Mouse (Mus musculus) adrenal gland, adult (tissue): ENCODE data around the gene Tmbim1.

ENCODE experiments used
- DNase-seq, 2 experiments: peaks; one replicate each; pipeline ENCODE4 v3.0.0; 2022 to 2023; ENCODE audit warnings: low spot score in 1 of 2; ENCODE audit not compliant: inconsistent age in 2 of 2

Tmbim1 gene

DNA sequence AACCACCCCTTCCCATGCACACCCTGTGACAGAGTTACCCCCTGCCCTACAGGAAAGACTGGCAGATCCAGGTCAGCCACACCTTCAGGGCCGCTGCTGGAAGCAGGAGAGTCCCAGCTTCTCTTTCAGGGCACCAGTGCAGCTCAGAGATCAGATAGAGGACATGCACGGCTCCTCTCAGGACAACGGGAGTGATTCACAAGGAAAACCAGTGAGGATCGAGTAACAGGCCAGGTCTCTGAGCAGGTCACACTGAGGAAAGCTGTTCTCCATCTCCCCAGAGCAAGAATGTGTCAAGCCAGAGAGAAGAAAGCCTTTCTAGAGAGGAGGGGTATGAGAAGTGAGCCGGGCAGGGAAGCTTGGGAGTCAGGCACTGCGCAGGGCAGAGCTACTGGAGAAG, 8.9 kb downstream of the Tmbim1 start:
- DNase-seq, result peak in 1 of 2 experiments; percentile 78

DNA sequence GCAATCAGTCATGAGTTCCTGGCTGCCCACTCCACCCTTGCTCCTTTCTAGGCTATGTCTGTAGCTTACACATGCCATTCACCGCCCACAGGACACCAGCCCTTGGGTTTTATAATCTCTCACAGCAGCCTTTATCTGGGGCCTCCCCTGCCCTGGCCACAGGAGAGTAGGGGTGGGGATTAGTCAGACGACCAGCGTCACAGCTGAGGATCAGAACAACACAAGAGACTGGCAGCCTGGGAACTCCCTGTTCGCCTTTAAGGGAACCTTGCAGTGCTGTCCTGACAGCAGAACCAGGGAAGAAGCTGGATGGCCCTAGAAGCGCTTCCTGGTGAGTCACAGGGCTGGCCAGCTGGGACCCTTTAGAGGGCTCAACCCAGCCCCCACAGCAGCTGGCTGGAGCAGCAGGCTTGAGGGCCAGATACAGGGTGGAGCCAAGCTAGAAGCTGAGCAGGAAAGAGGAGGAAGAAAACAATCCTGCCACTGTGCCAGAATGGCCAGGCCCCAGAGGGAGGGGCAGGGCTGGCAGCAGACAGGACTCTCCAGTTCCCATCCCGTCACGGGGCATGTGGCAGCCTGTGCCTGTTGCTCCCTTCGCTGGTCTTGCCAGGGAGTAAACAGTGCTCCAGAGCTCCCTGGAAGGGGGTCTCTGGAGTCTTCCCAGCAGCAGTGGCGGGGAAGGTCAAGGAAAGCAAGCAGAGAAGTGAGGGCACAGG, 9.8 kb downstream of the Tmbim1 start:
- peak; percentile 94 to 96 for DNase-seq

DNA sequence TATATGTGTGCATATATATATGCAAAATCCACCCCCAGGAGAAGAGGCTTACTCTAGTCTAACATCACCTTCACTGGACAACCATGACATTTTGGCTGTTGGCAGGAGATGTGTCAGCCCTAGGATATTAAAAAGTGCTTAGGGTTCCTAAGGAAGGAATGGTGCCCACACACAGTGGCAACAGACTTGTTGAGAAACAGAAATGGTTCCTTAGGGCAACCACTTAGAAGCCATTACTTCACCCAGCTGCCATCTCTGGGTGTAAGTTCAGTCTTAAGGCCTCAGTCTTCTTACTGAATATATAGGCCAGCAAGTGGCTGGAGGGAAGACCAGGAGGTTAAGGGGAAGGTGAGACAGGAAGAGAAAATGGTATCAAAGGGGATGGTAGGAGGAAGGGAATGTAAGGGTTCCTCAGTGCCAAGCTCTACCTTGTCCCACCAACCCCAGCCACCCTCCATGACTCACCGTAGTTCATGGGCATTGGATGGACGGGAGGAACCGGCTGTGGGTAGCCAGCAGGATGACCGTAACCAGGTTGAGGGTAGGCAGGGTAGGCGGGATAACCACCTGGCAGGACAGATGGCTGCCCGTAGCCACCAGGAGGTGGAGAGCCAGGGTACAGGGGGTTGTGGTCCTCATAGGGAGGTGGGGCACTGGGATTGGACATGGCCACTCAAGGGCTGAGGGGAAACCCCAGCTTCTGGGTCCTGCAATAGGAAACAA, 10.5 kb downstream of the Tmbim1 start:
- peak in 1 of 2 experiments; percentile 76 for DNase-seq

DNA sequence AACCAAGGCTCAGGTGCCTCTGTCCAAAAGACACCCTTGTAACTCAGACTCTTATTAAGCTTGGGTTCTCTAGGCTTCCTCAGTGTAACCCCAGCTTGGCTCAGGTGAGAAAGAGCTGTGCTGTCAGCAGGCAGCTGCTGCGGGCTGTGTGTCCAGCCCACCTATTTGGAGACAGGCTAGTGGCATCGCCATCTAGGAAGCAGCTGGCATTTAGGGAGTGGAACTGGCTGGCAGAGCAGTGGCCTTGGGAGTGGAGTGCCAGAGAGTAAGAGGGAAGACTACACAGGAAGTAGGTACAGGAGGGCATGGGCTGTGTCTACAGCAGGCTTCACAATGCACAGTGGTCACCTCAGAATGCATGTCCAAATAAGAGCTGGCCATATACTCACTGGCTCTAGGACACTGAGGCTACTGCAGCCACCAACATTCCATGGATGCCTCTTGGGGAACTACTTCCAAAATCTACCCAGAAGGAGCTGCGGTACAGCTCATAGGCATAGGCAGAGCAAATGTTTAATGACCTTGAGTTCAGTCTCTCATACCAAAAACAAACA, 11.3 kb downstream of the Tmbim1 start:
- DNase-seq, result peak; percentile 61 to 77

DNA sequence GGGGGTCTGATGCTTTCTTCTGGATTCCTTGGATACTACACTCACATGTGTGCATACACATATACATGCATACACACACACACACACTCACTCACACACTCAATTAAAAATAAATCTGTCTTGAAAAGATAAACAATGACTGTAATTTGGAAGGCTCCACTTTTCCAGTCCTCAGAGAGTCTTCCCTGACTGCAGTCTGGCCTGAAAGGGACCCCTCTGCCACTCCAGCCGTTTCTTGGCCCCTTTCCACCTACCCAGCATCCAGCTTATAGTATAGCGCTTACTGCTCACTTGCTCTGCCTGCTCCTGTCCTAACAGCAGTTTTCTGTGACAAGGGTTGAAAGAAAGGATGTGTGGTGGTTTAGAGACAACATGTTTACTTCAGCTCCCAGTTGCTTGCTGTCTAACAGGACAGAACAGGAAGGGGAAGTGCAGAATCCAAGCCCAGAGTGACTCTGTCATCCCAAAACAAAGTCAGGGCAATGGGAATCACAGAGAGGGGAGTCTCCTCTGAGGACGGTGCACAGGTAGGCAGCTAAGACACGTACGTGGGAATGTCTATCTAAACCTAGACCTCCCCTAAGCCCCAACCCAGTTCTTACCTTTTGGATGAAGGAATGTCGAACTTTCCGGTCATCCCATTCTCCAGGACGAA, 12.0 kb downstream of the Tmbim1 start:
- DNase-seq, result peak in 1 of 2 experiments; percentile 50

DNA sequence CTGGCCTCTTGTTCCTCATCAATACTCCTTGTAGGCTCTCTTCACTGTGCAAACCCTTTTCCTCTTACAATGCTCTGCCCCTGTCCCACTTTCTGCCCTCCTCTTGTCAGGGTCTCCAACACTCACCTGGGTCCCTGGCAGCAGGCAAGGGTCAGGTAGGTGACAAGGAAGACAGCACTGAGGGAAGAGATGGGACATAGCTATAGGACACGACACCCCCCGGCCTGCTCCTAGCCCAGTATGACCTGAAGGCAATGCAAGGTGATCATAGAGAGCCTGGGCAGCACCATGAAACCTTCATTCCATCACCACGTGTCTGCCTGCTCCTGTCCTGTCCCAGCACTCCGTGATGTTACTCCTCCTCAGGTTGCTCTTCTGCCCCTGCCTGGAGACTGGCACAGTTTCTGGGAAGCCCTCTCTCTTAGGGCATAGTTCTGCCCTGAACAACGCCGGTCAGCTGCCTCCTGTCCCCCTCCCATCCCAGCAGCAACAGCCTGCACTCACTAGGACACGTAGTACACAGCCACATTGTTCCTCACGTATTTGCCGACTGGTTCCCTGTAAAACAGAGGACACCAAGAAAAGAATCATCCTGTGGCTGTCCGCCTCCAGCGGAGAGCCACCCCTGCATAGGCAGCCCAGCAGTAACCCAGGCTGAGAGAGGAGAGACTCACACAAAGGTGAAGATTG, 12.9 kb downstream of the Tmbim1 start:
- peak in 1 of 2 experiments; percentile 28 for DNase-seq

DNA sequence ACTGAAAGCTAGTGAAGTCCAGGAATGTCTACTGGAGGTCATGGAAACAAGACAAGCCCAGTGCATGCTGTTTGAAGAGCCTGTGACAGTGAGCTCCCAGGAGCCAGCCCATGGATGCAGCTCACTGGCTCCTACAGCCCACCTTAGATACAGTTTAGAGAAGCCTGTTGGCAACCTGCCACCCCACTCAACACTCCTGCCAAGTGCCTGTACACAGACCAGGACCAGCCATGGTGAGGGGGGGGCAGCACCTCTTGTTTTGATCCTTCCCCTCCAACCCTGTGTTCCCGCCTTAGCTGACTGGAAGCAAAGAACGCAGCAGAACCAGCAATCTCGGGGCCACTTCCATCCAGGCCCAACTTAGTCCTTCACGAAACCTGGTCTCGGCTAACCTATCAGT, 15.3 kb downstream of the Tmbim1 start:
- DNase-seq, result peak in 1 of 2 experiments; percentile 48

DNA sequence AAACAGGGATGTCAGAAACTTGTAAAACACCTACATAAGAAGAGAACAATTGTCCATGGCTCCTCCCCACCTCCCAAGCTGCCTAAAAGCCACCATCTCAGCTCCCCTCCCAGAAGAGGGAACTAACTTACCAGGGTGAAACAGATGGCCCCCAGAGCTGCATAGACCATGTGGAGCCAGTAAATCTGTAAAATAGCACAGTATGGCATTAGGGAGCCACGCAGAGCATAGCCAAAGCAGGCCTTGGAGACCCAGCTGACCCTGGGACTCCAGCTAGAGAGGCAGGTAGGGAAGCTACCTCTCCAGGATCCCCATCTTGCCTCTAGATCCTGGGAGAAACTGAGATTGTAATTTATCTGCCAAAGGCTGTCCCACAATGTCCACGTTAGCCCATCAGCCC, 15.7 kb downstream of the Tmbim1 start:
- DNase-seq, result no peak

DNA sequence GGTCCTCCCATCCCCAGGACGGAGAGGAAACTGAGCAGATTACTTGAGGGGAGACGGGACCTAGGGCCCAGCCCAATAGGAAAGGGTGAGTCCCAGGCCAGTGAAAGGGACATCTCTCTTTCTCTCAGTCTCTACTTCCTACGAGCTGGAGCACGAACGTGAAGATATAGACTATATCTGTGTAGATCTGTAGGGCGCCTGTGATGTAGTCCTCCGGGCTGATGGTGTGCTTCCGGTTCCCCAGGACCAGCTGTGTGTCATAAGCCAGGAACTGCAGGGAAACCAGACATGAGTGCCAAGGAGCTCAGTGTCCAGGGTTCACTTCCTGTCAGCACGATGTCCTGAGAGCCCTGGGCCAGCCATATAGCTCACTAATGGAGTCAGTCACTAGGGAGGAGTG, 16.2 kb downstream of the Tmbim1 start:
- no peak for DNase-seq

DNA sequence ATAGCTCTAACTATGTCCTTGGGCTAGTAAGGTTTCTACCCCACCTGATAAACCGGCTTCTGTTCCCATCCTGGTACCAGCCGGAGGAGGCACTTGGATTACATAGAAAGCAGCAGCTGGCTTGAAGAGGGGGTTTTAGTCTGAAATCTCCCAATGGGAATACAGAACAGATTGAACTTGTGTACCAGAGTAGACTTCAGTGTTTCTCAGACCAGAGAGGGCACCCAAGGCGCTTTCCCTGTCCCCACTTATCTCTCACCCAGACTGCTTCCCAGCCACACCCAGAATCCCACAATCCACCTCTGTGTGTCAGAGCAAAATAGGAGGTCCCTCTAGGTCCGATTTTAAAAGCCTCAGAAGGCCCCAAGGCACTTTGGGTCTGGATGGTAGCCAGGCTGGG, 17.1 kb downstream of the Tmbim1 start:
- DNase-seq, result no peak

DNA sequence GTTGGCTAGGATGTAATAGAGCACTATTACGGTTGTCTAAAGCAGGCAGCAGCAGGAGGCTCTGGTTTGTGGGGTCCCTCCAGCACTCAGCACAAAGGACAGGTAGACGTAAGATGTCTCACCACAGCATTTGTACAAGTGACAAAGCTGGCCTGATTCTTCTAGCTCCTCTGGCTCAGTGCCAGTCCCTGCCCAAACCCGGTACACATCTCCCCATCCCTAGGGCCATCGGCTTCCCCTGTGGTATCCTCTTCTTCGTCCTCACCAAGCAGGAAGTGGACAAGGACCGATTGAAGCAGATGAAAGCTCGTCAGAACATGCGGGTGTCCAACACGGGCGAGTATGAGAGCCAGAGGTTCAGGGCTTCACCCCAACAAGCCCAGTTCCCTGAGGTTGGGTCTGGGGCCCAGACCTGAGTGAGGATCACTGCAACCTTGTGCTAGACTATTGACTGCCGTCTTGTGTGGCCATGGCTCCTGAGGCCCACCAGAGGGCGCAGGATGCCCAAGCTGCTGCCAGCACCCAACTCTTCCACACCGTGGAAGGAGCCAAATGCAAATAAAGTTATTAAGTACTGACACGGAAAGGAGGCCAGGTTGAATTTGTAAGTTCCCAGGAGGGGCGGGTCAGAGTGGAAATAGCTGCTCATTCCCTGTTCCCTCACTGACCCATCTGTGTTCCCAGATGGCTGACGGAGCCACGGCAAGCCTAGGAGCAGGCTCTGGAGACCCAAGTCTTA, 18.4 kb downstream of the Tmbim1 start:
- peak; percentile 50 to 79 for DNase-seq

DNA sequence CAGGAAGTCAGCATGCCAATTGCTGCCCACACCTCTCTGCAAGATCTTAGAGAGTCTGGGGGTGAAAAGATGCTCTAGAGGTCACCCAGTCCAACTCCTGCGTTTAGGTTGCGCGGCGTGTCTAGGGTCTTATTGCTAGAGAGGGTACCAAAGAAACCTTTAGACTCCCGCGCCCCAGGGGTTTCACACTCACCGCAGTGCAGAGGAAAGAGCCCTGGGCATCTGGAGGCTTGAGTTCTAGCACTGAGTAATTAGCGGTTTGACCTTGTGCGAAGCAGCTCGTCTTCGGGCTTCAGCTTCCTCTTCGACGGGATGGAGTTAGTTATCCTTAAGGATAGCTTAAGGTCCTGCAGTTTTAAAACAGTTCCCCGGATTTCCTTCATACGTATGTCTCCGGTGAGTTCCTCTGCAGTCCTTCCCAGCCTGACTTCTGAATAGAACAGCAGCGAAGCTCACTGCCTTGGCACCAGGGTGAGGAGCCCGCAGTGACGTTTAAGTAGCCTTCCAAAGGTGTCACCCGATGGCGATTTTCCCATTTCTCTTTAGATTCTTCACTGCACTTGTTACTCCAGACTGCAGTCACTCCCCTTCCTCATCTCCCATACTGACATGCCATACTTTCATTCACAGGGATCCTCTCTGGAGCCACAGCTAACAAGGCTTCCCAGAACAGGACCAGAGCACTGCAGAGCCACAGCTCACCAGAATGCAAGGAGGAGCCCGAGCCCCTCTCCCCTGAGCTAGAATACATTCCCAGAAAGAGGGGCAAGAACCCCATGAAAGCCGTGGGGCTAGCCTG, 20.0 kb downstream of the Tmbim1 start:
- DNase-seq, result peak in 1 of 2 experiments; percentile 27

DNA sequence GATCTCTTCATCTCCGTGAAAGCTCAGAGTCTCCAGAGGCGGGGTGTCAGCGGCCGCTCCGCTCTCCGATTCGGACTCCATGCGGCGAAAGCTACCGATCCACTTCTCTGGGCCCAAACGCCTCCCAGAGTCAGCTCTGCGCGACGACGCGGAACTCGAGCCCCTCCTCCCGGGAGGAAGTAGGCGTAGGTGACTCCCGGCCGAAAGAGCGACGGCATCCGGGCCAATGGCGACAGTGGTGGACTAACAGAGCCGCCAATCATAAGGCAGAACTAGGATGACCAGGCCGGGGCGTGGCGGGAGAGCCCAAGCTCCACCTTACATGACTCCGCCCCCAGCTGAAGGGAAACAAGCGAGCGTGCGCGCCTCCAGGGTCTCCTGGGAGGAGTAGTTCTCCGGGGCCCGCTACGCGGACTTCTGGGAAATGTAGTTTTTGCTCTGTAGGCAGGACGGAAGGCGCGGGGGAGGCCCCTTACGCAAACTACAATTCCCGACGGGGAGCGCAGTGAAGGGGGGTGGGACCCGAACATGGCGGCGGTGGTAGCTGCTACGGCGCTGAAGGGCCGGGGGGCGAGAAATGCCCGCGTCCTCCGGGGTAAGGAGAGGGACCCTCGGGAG, 20.8 kb downstream of the Tmbim1 start, which contains the start of the genes Aamp and Pnkd:
Gene Aamp, minus strand, starts transcription at position 196 of the 618 bp plus-strand sequence.
Gene Pnkd, plus strand, starts transcription at position 388 of the 618 bp plus-strand sequence.
- peak; percentile 100 for DNase-seq

DNA sequence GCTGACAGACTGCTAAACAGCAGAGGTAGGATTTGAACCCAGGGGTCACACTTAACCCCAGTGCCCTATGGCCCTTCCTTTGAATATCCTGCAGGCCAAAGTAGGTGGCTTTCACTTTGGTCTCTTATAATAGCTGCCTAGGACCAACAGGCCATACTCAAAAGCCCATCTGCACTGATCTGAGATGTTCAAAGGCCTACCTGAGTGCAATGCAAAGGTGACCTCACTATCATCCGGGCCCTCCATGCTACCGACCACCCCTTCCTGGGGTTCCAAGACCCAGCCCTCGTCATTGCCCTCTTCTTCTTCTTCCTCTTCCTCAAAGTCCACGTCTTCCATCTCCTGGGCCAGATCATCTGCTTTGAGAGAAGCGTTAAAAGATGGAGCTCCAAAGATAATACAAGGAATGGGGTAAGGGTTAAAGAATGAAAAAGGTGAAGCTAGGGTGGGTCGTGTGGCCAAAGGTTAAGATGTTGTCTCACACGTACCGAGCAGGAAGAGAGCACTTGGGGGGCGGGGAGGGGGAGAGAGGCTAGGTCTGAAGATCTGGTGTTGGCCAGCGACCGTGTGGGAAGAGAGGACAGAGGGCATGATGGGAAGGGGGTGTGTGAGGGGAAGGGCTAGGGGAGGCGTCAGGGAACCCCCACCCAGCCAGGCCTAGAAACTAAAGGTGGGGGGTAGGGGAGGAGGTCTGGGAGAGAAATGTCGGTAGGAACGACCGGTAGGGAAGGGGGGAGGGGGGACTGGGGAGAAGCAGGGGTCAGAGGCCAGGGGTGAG, 21.5 kb downstream of the Tmbim1 start:
- peak; percentile 79 to 87 for DNase-seq

DNA sequence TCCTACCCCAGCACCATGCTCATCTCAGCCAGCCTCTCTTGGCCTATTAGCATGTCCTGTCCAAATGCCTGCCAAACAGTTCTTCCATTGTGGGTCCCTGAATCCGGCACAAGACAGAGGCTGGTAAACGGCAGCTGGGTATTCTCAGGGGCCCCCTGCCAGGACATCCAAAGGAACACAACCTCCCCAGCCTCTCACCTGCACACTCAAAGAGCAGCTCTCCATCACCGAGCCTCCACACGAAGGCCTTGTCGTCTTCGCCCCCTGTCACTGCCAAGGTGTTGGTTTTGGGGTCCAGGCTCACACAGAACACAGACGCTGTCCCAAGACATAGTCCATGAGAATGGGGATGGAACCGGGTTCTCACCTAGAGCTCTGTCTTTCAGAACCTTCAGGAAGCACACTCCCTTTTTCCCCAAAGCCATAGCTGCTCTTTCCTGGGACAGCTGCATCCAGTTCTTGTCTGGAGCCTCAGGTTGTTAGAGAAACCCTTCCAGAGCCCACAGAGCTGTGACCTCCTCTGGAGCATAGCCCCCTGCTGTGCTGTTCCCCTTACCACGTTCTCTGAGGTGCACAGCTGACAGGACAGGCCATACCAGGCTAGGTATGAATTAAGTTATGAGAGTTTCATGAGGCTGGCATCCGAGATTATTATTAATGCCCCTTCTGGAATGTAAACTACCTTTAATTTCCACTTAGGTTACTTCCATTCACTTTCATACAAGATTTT, 22.4 kb downstream of the Tmbim1 start:
- DNase-seq, result peak; percentile 27 to 38

DNA sequence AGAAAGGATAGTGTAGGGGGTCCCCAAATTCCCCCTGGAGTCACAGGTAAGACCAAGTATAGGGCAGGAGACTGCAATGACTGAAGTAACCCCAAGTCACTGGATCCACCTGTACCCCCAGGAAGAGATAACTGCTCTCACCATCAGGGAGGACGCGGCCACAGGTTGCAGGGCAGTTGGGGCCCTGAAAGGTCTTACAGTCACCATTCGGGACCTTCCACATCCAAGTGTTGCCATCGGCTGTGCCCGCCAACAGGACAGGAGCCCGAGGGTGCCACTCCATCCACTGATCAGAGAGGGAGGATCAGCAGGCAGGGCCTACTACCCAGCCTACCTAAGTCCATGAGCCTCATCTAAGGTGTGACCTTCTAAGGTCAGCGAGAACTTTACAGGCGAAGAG, 23.5 kb downstream of the Tmbim1 start:
- DNase-seq, result no peak

DNA sequence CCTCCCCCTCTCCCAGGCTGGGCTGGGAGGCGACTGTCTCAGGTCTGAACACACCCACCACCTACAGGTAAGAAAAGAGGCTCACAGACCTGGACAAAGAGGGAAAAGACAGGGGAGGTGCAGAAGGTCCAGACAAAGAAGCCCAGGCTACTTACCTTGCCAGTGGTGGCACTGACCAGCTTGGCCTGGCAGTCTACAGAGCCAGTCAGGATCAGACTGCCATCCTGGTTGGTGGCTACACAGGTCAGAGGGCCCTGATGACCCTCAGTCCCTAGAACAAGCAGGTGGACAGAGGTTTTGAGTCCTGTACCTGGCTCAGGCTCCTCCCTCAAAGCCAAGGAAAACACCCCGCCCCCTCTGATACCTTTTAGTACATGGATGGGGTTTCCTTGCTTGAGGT, 24.1 kb downstream of the Tmbim1 start:
- DNase-seq, result no peak
